Mouse (Mus musculus): ENCODE data around the gene Ldb1. TPM values are rescaled to one million over a fixed set of nuclear protein-coding genes. Genes with fewer than 3 reads are reported as not detected.

The Ldb1 gene
- total RNA-seq, 2 experiments from 2014 or later = 62.2 to 72.5 TPM

DNA sequence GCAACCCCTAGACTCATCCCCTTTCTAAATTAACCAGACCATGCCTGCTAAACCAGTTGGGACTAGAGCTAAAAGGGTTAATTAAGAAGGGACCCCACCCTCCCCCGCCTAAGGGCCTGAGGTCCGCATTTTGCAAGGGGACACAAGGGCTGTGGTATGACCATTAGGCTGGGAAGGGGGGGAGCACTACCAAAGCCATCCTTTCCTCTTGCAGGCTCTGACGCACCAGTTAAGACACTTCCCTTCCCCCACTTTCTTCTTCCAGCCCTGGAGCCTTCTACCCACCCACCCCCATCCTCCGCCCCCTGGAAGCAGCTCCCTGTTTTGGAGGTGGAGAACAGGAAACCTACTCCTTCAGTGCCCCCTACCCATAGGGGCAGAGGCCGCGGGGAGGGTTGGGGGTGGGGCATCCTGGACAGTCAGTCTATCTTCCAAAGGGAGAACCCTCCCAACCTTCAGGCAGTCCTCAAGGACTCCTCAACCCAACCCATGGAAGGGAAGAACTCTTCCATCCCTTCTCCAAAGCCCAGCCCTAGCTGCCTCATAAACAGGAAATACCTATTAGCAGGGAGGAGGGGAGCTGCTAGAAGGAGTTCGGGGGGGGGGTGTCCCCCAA lies 790 bp upstream of the Ldb1 start:
- intact Hi-C loops (cut with DNase I) = no loop called here

DNA sequence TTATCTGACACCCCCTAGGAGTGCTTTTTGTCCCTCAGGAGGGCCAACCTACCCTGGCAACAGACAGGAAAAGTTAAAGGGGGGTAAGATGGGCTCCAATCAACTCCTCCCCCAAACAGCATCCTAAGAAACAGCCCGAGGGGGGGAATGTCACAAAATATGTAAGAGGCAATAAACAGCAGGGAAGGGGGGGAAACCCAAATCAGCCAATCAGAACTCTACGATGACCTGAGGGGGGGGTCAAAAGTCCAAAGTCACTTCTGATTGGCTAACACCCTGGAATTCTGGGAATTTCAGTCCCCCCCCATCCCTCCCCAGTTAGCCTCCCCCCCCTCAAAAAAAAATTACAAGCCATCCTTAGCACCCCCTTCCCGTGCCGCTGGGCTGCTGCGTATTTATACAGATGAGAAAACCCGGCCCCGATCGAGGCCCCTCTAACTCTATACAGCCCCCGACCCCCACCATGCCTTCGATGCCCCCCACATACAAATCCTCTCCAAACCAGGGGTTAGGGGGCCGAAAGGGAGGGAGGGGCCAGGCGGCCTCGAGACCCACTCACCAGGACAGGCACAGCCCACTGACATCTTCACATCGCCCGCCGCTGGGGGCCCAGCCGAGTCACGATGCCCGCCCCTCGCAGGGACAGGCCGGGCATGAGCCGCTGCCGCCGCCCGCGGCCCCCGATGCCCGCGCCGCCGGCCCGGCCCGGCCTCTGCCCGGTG lies 582 bp downstream of the Ldb1 start, which contains the start of gene Pprc1:
TSS of gene Pprc1 (plus strand) at position 616 of the 722 bp plus-strand sequence.
- DNase-seq = peak; percentile 64 to 76
- intact Hi-C loops (cut with DNase I) = no loop called here

More for the DNA sequence above, 790 bp upstream of the Ldb1 start:
- peak; percentile 75 for DNase-seq

DNA sequence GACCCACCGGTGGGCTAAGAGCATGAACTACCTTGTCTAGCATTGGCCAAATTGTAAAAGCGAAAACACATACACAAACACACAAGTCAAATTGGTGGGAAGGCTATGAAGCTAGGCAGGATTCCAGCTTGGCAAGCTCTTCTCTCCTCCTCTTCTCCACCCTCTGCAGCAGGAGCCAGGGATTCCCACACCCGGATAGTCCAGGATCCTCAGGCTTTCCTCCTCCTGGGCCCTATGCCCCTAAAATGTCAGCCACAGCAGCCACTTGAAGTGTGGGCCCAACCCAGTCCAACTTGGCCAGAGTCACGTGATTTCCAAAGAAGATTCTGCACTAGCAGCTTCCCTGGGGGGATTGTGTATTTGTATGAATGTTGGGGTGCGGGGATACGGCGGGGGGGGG lies 1.6 kb downstream of the Ldb1 start:
- intact Hi-C loops (cut with DNase I) = no loop called here
- DNase-seq = peak; percentile 56 to 60

DNA sequence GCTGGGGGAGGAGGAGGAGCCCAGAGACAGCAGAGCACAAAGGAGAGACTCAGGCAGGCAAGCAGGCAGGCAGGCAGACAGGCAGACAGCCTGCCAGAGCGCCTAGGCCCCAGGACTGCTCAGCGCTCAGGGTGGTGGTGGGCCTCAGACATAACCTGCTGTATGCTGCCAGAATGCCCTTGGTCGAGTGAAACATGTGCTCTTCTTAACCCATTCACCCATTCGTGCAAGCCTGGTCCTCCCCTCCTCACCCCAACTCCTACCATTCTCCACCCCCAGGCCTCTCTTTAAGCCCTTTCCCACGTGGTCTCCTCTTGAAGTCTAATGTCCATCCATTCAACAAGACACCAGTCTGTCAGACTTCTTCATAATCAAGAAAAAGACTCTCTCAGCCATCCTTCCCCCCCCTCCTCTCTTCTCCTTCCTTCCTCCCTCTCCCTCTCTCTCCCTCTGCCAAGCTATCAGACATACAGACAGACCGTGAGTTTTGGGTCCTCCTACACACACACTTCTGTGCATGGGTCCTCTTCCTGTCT lies 2.5 kb downstream of the Ldb1 start:
- intact Hi-C loops (cut with DNase I) = no loop called here
- peak in 1 of 2 experiments; percentile 50 for DNase-seq

DNA sequence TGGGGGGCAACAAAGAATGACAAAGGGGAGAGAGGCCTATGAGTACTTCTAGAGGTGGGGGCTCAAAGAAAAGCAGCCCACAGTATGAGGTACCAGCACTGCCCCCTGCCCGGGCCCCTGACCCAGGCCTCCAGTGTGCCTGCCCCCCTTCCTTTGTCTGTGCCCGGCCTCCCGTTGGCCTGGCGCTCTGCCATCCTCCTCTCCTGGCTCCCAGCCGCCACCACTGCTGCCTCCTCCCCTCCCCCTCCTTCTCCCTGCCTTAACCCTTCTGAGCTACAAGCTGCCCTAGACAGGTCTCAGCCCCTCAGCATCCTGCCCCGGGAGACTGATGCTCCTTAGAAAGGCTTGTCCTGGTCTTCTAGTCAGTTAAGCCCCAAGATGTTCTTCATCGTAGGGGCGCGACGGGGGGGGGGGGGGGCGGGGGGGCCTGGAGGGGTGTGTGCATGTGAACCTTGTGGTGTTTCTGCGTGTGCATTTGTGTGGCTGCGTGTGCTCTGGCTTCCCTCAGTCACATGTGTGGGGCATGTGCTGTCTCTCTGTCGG lies 3.0 kb downstream of the Ldb1 start:
- intact Hi-C loops (cut with DNase I) = no loop called here
- peak; percentile 92 to 93 for DNase-seq

DNA sequence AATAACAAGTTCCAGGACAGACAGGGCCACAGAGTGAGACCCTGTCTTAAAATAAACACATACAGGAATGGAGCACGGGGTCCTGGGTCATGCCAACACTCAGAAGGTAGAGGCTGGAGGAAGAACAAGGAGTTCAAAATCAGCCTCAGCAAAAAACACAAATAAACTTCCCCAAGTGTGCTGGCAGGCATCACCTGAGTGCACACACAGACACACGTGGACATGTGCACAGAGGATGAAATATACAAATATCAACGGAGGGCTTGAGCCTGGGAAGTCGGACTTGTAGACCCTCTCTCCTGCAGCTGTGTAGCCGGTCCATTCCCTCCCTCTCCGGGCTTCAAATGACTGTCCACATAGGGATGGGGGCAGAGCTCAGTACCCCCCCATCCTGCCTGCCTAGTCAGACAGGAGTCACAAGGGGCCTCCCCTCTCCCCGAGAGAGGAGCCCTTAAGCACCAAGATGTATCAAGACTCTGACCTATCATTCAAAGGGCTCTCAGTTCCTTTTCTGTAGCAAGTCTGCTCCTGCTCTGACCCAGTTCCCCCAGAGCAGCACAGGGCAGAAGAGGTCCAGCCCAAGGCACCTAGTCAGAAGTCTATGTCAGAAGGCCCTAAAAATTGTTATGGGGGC lies 3.6 kb downstream of the Ldb1 start:
- intact Hi-C loops (cut with DNase I) = no loop called here
- no peak for DNase-seq

DNA sequence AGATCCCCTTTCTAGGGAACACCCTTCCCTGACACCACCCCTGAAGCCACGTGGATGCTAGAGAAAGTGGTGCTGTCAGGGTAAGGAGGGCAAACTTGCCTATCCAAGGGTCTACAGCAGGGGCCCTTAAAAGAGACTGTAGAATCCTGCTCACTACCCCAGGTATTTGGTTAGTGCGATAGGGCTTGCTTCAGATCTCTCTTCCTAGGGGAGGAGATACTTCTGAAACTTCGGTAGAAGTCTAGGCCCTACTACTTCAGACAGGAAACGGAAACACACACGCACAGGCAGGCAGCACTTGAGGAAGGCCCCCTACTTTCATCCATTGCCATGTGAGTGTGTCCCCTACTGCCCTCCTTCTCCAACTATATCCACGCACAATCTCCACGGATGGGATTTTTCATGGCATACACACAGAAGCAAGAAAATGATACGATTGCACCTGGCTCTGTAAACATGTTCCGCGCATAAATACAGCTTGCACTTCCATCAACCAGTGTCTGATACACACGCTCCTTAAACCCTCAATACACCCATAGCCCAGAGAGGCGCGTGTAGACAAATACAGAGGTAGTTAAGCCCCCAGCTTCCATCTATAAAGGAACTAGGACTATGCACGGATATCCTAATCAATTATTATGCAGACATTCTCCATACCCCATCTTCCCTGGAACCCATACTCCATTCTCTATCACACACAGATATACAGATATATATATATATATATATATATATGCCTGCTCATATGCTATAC lies 4.7 kb downstream of the Ldb1 start:
- DNase-seq = no peak
- intact Hi-C loops (cut with DNase I) = no loop called here

DNA sequence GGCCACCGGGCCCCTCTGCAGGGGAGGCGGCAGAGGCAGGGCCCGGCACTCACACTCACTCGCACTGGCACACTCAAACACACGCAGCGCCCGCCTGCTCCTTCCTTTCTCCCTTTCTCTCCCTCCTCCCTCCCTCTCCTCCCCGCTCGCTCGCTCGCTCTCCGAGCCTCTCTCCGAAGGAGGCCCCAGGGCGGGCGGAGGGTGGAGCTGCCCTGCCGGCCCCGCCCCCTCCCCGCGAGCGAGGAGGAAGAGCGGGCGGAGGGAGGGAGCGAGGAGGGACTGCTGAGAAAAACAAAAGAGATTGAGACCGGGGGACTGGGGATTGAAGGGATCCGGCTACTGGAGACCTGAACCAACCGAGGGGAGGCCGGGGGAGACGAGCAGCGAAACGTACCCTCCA lies 5.5 kb downstream of the Ldb1 start:
- peak; percentile 90 for DNase-seq
- intact Hi-C loops (cut with DNase I) = no loop called here

DNA sequence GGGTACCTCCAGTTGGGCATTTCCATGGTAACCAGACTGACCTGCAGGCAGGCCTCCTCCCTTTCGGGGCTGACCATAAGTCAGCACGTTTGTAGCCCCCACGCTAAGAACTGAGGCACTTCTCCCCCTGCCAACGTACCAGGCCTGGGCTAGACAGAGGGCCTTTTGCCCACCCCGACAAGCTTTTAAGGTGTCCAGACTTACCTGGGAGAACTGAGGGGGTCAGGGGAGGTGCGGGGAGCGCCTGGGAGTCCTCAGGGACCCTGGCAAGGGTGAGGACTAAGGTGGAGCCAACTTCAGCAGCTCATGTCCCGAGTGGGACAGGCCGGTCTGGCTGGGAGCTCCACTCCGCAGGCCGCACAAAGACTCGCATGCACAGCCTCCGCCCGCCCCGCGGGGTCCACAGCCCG lies 6.2 kb downstream of the Ldb1 start:
- peak; percentile 39 to 41 for DNase-seq
- intact Hi-C loops (cut with DNase I) = no loop called here

DNA sequence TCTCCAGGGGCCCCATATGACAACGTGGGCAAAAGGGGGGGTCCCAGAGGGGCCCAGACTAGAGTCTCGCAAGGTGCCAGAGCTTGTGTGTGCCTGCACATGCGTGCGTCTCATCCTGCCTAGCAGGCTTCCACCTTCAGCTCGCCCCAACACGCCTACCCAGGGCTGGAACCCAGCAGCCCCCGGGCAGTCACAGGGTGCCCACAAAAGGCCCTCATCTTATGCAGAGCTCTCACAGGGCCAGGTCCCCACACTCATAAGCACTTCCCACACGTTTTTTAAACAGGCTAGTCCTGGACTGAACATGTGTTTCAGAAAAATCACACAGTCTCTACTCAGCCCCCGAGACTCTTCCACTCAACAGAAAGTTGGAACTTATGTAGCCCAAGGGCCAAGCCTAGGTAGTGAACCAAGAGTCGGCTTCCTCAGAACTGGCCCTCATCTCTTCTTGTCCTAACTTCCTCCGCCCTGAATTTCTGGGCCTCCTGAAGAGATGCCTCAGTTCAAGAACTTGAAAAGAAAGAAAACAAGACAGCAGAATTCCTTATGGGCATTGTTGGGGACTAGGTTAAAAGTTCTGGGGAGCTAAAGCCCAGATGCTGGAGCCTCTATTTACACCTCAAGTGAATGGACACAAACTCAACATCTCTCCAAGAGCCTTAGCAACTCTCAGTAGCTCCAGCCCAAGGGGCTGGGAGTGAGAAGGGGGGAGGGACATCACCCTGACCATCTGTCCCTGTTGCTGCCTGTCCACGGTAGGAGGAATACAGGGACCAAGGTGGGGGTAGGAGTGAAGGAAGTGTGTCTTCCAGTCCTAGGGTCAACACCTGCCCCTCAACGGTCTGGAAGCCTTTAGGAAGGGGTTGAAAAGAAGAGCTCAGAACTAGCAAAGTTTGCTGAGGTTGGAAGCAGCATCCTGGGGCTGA lies 6.8 kb downstream of the Ldb1 start:
- DNase-seq = no peak
- intact Hi-C loops (cut with DNase I) = no loop called here

DNA sequence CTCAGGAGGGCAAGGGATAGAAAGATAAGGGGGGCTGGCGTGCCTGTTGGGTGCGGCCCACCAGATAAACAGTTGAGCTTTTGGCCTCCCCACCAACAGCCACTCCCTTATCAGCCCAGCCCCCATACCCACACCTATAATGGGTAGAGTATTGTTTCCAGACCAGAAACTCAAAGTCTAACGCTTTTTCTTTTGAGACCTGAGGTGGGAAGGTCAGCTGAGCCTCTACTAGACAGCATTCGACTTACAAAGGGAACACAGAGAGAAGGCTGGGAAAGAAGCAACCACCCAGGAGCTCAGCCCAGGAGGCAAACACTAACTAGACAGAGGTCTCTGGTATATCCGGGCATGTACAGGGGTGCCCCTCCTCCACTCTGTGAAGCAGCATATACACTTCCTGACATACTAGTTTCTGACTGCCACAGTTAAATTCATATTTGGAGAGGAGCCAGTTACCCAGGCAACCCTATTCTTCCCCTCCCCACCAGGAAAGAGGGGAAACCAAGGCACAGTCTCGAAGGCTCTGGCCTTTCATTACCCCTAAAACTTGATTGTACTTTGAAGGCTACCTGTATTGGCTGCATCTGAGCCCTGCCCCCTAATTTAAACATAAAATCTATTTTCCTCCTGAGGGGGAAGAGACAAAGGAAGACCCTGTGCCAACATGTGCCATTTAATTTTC lies 7.6 kb downstream of the Ldb1 start:
- intact Hi-C loops (cut with DNase I) = no loop called here

DNA sequence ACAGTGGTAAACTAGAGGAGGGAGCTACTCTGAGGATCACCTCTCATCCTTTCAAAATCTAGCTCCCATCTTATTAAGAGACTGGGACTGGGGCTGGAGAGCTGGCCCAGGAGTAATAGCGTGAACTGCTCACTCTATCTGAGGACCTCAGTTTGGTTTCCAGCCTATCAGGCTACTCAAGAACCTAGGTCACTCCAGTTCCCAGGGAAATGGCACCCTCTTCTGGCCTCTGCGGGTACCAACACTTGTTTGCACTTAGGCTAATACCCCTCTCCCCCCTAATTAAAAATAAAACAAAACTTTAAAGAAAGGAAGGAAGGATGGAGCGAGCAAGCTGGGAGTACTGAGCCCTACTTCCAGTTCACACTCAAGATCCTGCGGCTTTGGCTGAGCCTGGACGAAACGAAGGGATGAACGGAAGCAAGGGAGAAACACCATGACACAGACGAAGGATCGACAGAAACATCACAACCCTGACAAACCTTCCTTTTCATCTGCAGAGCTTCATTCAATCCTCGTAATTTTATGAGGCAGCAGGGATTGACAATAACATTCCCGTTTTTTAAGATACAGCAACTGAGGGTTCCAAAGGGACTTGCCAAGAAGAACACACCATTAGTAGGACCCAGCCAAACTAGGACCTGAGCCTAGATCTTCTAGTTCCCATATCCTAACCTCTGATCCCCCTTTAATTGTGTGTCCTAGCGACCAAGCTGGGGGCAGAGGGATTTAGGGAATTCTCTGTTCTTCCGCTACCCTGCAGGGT lies 8.4 kb downstream of the Ldb1 start:
- no peak for DNase-seq
- intact Hi-C loops (cut with DNase I) = no loop called here

More for the DNA sequence above, 7.6 kb downstream of the Ldb1 start:
- no peak for DNase-seq

DNA sequence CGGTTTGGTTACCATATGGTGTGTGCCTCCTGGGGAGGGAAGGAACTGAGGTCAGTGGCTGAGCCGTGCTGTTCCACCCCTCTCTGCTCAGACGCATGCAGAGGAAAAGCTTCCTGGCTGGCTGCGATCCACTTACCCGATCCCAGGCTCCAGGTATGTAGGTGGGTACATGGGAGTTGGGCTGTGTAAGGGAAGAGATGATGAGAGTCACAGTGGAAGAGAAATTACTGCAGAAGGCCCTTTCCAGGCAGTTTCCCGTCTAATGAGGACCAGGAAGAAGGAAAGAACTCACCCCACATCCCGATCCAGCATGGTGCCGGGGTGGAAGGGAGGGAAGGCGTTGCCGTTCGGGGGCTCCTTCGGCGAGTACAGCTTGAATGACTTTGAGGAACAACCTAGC lies 9.0 kb downstream of the Ldb1 start:
- DNase-seq = no peak
- intact Hi-C loops (cut with DNase I) = no loop called here

DNA sequence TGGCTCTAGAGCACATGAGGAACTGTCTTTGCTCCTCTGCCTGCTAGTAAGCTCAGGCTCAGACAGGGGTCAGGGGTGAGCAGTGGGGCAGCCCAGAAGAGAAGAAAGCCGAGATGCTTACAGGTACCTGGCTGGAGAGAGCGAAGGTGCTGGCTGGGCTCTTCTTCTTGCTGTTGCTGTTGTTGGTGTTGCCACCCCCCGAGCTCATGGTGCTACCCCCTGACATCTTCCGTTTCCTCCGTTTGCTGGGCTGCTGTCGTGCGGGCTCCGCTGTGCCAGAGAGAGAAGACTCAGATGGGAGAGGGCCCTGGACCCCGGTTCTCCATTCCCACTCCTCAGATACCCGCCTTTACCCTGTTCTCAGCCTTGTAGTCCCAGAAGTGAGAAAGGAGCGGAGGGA lies 11.1 kb downstream of the Ldb1 start:
- no peak for DNase-seq
- intact Hi-C loops (cut with DNase I) = no loop called here

DNA sequence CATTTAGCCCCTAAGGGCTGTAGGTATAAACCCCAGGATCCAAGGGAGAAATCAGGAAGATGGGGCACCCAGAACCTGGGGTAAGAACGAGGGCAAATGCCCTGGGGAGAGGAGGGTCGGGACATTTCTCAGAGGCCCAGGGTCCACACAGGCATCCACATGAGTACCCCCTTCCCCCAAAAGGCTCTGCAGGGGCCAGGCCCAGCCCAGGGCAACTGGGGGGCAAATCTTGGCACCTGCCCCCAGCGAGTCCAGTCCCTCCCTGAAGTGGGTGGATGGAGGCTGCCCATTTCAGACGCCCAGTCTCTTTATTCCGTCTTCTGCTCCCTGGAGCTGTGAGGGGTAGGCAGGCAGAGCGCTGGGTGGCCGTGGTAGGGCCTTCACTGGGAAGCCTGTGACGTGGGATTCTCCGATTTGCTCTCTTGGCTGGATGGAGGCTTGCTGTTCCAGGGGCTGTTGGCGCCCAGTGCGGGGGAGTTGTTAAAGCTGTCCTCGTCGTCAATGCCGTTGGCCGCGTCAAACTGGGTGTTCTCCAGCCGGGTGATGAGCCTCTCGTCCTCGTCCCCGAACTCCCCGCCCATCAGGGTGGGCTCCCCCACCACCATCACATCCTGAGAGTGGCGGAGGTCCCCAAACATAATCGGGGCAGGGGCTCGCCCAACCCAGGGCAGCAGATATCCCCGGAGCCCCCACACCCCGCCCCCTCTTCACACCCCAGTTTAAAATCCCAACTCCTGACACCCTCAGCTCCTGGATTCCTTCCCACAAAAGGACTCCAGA lies 12.1 kb downstream of the Ldb1 start:
- no peak for DNase-seq
- intact Hi-C loops (cut with DNase I) = no loop called here

DNA sequence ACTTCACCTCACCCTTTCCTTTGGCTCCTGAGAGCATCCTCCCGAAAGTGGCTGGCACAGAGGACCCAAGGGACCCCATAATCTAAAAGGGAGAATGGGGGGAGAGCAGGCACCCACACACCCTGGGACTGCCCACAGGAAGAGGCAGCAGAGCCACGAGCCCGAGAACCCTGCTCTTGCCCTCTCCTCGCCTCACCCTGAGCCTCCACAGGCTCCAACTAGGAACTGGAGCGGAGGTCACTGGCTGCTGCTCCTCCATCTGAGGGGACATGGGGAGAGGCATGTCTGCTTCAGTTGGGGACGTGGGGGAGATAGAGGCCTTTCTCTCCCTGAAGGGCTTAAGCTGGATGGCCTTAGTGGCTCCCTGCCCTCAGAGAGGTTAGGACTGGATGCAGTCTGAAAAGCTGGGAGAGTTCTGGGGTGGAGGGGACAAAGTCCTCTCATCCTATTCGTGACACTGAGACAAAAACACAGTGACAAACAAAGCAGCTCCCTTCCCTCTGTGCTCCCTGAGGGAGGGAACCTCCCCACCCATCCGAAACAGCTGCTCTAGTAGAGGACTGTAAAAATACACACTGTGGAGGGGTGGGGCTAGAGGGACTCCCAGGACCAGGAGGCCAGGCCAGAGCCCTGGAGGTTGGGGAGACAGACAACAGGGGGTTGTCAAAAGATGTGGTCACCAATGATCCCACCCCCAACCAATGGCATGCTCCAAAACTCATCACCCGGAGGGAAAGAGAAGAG lies 13.2 kb downstream of the Ldb1 start:
- DNase-seq = peak in 1 of 2 experiments; percentile 31
- intact Hi-C loops (cut with DNase I) = no loop called here

All from heart, postnatal 10 days (tissue).